Mouse (Mus musculus) layer of hippocampus, adult 9-10 months (tissue): ENCODE measurements around the gene Ube2i.

Experiments
- DNase-seq: peaks from one replicate; pipeline ENCODE4 v3.0.0; 2022; ENCODE audit warnings: low spot score

The Ube2i gene

GRCm38 (mm10) chr17:25274571-25275346 is at the start of gene Ube2i:
Ube2i (minus strand) TSS chr17:25274622.
- DNase-seq: no peak

GRCm38 (mm10) chr17:25322930-25323329 is 48.5 kb upstream of the Ube2i start:
- no peak for DNase-seq

GRCm38 (mm10) chr17:25320819-25321218 is 46.4 kb upstream of the Ube2i start:
- DNase-seq: no peak

- DNase-seq: no peak
Measured at GRCm38 (mm10) chr17:25318354-25318753, 43.9 kb upstream of the Ube2i start, which contains the start of gene Prss29. Prss29 (plus strand) TSS chr17:25318654.

- no peak for DNase-seq
Measured at GRCm38 (mm10) chr17:25308346-25308745, 33.9 kb upstream of the Ube2i start, which contains the start of gene Prss28. Prss28 (plus strand) TSS chr17:25308646.

- DNase-seq: no peak
Measured at GRCm38 (mm10) chr17:25298094-25298493, 23.7 kb upstream of the Ube2i start, which contains the start of gene Prss34. Prss34 (plus strand) TSS chr17:25298394.

- no peak for DNase-seq
Measured at GRCm38 (mm10) chr17:25294111-25294510, 19.7 kb upstream of the Ube2i start.

GRCm38 (mm10) chr17:25293495-25293894 is 19.1 kb upstream of the Ube2i start:
- no peak for DNase-seq

GRCm38 (mm10) chr17:25290411-25290810 is 16.0 kb upstream of the Ube2i start:
- DNase-seq: no peak

- DNase-seq: peak; percentile 21
Measured at GRCm38 (mm10) chr17:25288842-25289241, 14.4 kb upstream of the Ube2i start.

- DNase-seq: peak; percentile 36
Measured at GRCm38 (mm10) chr17:25285033-25285432, 10.6 kb upstream of the Ube2i start.

GRCm38 (mm10) chr17:25282133-25282532 is 7.7 kb upstream of the Ube2i start:
- peak; percentile 18 for DNase-seq

- DNase-seq: no peak
Measured at GRCm38 (mm10) chr17:25275833-25276232, 1.4 kb upstream of the Ube2i start.

- DNase-seq: peak; percentile 99
Measured at GRCm38 (mm10) chr17:25273706-25274501, 518 bp downstream of the Ube2i start.

- peak; percentile 93 for DNase-seq
Measured at GRCm38 (mm10) chr17:25272951-25273705, 1.3 kb downstream of the Ube2i start.

GRCm38 (mm10) chr17:25272326-25272725 is 2.1 kb downstream of the Ube2i start:
- no peak for DNase-seq

GRCm38 (mm10) chr17:25270795-25271335 is 3.6 kb downstream of the Ube2i start:
- DNase-seq: no peak

- DNase-seq: no peak
Measured at GRCm38 (mm10) chr17:25264453-25264852, 10.0 kb downstream of the Ube2i start.

- DNase-seq: no peak
Measured at GRCm38 (mm10) chr17:25257804-25258261, 16.6 kb downstream of the Ube2i start.

- no peak for DNase-seq
Measured at GRCm38 (mm10) chr17:25256140-25256754, 18.2 kb downstream of the Ube2i start, which contains the start of gene Baiap3. Baiap3 (minus strand) TSS chr17:25256364.

- DNase-seq: no peak
Measured at GRCm38 (mm10) chr17:25255110-25255509, 19.3 kb downstream of the Ube2i start.
